Mouse (Mus musculus) small intestine, adult 2 months (tissue): ENCODE measurements around the gene Mtmr14.

Experiments used
- CTCF ChIP-seq: fragments of 200-500 bp; IDR thresholded peaks from 2 replicates; pipeline ENCODE4 v1.5.1; 2012; ENCODE audit warnings: low read depth, mild to moderate bottlenecking, control low read depth, inconsistent platforms, low read length, moderate library complexity, mixed read lengths; ENCODE audit not compliant: insufficient replicate concordance, insufficient read length; ENCODE audit errors: extremely low read depth
- POLR2A ChIP-seq: fragments of 200-500 bp; IDR thresholded peaks from 2 replicates; pipeline ENCODE4 v1.6.1; 2012; ENCODE audit warnings: low read depth, mild to moderate bottlenecking, control low read depth, inconsistent platforms, low read length, moderate library complexity

GRCm38 (mm10) chr6:113283500-113283899, 45.9 kb downstream of the Mtmr14 start:
- TF ChIP-seq CTCF: no peak
- TF ChIP-seq POLR2A: no peak
